Mouse (Mus musculus): ENCODE results near the gene Knl1.
"Not testable (repeated sequence)": the region's sequence is repeated elsewhere in the genome, so short reads cannot be mapped to it uniquely, and the experiment has no call there.

The Knl1 gene

DNA sequence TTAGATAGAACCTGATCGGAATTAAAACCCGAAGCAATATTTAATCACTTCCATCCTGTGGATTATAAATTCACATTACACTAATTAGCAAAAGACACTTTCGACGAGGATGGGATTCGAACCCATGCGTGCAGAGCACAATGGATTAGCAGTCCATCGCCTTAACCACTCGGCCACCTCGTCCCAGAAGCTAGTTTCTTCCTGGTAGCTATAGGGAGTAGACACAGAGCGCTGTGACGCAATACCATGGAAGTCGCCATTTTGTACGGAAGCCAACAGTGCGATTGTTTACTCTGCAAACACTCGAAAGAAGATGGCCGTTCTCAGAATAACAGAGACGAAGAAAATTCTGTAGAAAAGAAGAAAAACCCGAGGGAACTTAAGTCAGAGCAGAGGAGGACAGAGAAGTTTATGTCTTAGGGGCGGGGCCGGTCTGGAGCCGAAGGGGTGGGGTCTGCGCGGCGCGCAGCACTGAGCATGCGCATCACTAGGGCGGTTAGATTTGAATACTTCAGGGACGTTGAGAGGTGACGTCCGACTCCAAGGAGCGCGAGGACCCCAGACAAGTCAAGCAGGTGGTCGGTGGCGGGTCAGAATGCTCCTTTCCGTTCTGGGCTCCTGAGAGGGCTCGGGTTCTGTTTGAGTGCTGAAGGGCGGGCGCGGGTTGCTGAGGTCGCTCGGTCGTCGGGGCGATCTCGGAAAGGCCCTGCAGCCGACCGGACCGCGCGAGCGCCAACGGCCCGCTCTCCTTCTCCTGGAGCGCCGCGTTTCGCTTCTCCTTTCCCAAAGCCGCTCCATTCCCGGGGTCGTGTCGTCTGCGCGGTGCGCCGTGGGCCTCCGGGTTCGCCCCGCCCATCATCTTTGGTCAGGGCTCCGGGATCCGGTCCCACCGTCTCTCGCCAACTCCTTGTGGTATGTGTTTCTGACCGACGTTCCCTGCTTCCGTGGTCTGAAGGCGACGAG is at the start of gene Knl1:
Knl1 (plus strand) TSS at position 471 of the 963 bp plus-strand sequence.
- peak; percentile 87 to 95 for DNase-seq

DNA sequence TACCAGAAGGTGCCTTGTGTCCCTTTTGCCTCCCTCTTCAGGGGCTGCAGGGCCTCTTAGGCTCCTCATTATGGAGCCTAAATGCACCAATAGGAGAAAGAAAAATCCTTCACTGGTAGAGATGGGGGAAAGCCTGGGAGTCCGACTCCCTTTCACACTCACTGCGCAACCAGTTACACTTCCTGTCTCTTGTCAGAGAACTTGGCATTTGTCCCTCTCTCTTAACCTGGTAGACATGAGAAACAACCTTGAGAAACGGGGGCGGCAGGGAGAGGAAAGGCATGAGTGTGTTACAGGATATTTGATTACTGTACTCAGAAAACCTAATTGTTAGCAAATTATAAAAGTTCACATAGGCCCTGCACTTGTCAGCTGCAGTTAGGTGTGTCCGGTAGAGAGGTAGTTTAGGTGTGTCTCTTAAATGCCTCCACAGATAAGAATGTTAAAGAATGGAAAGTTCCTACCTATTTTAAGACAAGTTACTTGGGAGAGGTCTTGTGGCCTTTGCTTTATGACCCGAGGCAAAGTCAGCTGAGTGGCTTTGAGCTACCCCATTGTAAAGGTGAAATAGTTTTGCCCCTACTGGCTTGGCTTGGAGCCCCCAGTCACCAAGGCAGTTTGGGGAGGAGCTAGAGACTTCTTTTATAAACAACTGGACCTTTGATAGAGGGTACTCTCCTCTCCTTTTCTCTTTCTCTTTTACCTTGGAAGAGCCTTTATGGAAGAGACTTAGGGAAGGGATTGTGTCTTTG is 48.6 kb upstream of the Knl1 start:
- DNase-seq, result no peak

DNA sequence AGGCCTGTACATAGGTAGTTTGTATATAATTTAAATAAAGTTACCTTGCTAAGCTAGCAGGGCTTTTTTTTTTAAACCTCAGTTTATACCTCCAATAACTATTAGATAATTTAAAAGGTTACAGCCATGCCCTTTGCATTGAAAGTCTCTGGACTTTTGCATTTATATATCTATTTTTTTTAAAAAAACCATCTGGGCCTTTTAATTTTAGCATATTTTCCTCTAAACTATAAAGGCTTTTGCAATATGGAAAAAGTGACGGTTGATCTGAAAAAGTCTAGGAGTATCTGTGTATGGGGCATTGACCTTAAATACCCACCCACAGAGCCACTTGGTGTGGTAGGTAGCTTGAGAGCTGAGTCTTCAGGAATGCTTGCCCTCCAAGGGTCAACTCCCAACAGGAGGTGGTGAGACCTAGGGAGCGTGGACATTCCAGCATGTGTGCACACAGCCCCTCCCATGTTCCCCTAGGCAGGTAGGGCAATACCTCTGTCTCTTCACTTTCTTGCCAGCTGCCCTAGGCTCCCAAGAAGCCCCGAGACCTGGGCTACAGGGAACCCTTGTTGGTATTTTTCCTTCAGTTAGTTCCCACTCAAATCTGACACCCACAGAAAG is 47.8 kb upstream of the Knl1 start:
- no peak for DNase-seq

DNA sequence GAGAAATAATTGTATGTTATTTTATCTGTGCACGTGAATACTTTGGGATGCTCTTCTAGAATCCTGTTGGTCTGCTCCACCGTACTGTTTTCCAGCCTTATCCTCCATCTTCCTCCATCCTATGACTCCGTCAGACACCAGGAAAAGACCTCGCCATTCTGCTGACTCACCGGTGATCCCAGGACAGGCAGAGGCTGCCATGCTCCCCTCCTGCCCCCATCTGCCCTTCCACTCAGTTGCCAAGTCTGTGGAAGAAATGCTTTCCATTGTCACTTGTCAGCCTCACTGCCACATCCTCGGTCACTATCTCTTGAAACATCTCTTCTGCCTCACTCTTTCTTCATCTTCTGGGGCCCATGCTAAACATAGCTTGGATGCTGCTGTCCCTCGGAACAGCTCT is 40.0 kb upstream of the Knl1 start:
- DNase-seq, result peak; percentile 45 to 58

DNA sequence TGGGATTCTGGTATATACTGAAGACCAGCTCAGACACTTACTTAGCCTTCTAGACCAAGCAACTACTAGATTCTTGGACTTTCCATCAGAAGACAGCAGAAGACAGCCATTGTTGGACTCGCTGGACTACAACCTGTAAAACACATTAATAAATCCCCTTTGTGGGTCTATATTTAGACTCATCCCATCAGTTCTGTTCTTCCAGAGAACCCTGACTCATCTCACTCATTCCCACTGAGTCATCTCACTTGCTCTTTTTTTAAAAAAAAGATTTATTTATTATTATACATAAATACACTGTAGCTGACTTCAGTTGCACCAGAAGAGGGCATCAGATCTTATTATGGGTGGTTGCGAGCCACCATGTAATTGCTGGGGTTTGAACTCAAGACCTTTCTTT is 37.5 kb upstream of the Knl1 start:
- DNase-seq, result no peak

DNA sequence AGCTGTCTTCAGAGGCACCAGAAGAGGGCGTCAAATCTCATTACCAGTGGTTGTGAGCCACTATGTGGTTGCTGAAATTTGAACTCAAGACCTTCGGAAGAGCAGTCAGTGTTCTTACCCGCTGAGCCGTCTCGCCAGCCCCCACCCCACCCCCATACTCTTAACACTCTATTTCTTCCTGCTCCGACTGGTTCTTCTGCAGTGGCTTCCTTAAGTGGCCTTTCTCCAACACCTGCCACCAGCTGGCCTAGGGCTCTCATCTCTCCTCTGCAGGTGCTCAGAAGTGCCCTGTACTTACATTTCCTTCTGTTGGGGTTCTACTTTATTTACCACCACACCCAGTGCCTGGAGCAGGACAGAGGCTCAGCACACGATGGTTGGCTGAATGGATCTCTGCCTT is 31.9 kb upstream of the Knl1 start:
- peak in 1 of 2 experiments; percentile 20 for DNase-seq

DNA sequence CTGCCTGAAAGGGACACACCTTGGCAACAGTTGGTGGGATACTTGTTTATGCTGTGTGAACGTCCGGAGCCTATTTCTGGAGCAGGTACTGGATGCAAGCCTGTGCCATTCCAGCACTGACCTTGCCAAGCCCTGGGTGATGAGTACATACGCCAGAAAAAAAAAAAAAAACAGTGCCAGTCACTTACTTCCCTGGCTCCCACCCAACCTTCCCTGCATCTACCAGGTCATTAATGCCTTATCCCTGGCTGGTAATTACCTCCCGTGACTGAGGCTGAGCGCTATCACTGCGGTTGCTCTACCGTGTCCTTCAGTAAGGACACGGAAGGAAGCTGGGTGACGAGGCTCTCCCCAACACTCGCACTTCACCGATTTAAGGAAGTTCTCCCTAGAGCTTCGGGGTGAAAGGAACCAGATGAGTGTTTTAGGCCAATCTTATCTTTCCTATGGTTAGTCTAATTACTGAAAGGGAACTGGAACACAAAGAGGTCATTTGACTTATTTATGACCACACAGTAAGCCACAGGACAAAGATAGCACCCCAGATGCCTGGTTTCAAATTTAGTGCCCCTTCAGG is 31.2 kb upstream of the Knl1 start:
- peak; percentile 74 to 75 for DNase-seq

DNA sequence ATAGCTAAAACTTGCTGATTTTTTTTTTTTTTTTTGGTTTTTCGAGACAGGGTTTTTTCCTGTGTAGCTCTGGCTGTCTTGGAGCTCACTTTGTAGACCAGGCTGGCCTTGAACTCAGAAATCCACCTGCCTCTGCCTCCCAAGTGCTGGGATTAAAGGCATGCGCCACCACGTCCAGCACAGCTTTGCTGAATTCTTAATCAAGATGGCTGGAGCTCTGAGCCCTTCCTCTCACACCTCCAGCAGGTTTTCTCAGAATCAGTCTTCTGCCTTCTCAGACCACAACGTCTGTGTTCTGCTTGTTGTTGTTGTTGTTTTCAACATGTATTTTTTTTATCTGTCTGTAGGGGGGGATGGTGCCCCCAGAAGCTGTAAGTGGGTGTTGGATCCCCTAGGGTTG is 30.6 kb upstream of the Knl1 start:
- DNase-seq, result not testable (repeated sequence)

DNA sequence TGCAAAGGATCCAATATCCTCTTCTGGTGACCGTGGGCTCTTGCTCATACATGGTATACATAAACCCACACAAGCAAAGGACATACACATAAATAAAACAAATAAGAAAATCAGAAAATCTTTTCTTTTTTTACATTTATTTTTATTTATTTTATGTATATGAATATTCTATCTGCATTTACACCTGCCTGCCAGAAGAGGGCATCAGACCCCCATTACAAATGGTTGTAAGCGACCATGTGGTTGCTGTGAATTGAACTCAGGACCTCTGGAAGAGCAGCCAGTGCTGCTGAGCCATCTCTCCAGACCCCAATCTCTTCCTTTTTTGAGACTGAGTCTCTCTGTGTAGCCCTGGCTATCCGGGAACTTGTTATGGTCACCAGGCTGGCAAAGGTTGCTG is 29.3 kb upstream of the Knl1 start:
- DNase-seq, result no peak

DNA sequence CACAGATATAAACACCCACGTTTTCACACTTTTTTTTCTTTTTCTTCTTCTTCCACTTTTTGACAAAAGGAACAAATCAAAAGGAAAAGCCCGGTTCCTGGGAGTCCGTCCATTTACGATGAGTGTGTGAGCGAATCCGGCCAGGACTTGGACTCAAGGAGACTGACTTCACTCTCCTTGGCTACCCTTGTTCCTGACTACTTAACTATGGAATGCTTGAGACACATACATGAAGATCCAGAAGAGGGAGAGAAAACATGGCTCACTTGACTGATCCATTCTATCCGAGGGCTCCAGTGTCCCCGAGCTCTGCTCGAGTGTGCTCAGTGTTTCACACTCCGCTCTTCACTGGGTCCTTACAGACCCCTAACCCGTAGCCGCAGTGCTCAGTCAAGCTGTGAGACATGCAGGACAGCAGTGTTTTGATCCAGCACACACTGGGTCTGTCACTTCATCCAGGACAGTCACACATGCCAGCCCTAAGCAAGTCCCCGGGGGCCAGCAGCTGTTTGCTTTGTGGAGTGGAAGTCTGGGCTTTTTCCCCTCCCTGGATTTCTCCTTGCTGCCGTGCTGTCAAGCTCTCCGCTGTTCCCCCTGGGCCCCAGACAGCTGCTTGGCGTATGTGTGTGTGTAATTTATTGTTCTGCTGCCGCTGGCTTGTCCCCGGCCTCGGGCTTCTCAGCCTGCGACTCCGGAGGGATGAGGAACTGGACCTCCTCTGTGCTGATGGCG is 28.4 kb upstream of the Knl1 start:
- DNase-seq, result no peak

DNA sequence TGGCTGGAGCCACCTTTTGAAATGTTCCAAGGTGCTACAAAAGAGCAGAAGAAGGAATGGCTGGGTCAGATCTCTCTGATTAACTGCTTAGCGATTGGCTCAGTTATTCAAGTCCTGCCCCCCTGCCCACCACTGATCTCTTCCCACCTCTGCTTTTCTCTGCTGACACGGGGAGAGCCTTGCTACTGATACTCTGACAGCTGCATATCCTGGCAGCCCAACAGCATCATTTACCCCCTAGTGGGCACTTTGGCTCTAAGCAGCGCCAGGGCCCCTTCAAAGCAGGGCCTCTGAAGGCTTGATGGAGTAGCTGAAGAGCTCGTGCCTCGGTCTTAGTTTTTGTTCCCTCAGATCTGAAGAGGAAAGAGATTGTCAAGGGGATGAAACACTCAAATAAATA is 27.8 kb upstream of the Knl1 start:
- no peak for DNase-seq

DNA sequence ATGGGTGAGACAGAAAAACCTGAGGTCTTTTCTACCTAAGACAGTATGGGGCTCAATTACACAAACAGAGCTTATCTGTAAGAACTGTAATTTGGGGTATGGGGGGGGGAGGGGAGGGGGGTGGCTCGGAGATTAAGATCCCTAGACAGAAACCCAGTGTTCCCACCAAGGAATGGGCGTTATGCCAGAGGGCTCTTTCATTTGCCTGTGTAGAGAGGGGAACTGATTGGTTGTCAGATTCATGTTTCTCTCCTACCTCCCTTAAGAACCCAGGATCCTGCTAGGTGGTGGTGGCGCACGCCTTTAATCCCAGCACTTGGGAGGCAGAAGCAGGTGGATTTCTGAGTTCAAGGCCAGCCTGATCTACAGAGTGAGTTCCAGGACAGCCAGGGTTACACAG is 27.4 kb upstream of the Knl1 start:
- no peak for DNase-seq

DNA sequence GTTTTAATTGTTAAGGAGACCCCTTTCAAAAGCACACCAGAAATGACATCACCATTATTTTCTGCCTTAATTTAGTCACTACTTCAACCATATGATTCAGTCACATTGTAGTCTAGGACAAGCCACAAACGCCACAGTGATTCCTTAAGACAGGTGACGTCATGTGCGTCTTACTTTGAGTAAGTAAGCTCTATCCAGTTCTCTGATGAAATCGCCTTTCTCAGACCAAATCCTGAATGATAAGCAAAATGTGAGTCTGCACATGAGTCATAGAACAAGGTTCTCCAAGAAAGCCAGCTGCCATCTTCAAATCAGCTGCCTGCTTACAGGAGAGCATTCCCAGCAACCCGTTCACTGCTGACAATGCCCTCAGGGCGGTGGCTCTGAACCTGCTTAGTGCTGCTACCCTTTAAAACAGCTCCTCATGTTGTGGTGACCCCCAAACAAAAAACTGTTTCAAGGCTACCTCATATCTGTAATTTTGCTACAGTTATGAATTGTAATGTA is 23.7 kb upstream of the Knl1 start:
- no peak for DNase-seq

DNA sequence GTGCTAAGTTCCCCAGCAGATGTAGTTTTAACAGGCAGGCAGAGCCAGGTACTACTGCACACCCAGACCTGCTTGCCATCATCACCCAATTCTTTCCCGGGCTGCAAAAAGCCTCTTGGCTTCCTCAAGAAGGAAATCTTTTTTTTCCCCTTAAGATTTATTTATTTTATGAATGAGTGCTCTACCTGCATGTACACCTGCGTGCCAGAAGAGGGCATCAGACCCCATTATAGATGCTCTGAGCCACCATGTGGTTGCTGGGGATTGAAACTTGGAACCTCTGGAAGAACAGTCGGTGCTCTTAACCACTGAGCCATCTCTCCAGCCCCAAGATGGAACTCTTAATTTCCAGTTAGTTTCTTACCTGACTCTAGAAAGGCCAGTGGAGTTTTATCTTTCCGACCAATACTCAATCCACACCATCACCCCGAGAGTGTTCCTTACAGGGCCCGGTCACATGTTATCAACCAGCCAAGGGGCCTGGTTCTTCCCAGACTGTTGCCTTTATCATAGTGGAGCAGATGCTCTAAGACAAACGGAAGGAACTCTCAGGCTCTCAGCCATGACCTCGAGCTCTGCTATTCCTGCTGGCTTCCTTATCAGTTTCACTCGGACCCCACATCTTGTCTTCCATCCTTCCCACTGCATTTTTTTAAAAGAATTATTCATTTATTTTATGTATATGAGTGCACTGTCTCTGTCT is 22.2 kb upstream of the Knl1 start:
- no peak for DNase-seq

DNA sequence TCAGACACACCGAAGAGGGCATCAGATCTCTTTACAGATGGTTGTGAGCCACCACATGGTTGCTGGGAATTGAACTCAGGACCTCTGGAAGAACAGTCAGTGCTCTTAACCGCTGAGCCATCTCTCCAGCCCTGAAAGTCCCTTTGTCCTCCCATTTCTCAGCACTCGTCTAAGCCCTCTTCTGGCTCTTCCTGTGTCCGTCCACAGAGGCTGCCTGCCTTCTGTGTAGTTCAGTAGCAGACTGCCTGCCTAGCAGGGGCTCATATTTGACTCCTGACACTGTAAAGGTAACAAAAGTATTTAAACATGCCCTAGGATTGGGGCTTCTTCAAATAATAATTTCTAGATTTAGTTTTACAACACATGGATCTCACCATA is 21.7 kb upstream of the Knl1 start:
- no peak for DNase-seq

DNA sequence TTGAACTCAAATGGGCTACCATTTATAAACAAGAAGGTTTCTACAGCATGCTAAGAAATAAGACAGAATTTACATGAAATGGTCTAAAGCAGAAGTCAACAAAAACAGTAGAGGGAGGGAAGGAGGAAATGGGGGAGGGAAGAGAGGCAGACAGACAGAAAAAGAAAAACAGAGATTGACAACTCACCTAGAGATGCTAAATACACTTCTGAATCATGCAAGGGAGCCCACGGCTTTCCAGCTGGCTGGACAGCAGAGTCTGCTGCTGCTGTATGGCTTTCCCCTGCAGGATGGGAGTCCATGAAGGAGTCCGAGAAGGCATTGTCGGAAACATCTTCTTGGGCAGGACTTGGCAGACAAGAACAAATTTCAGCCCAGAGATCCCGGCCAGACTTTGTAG is 20.0 kb upstream of the Knl1 start:
- no peak for DNase-seq

DNA sequence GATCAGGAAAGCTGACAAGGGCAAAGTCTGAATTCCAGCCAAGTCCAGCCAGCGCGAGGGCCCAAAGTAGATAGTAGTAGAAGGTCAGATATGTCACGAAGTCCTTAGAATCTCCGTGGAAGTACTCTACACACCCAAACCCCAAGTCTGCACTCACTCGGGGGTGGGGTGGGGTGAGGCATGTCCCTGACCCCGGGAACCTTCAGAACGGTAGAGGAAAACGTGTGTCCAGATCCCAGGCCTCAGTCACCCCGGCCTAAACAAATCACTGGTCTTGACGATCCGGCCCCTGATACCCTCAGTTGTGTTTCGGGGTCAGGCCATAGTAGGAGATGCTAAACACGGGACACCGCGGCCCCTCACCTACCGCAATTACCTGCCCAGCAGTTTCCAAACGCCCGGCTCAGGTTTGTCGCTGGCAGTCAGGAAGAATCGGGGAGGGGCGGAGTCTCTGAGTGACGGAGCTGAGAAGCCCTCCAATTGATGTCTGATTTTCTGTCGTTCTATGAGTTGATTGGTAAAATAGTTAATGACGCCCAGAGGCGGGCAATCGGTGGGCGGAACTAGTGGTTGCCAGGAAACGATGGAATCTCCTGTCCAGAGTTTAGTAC is 17.9 kb upstream of the Knl1 start, which contains the start of gene Ccdc32:
Ccdc32 (minus strand) TSS at position 453 of the 611 bp plus-strand sequence.
- peak; percentile 93 to 98 for DNase-seq

DNA sequence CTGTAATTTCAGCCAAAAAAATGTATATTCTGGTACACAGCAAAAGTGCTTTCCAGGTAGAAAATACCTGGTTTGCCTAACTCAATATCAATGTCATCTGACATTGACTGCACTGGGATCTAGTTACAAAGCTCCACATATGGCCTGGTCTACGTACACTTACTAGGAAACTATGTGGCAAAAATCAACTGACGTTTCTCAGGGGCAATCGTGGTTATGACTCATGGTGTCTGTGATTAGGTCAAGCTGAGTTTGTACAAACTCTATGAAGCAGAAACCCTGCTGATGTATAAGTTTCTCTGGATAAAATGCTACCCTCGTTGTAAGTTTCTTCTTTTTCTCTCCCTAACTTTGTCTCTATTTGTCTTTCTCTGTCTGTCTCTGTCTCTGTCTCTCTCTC is 14.7 kb upstream of the Knl1 start:
- no peak for DNase-seq

DNA sequence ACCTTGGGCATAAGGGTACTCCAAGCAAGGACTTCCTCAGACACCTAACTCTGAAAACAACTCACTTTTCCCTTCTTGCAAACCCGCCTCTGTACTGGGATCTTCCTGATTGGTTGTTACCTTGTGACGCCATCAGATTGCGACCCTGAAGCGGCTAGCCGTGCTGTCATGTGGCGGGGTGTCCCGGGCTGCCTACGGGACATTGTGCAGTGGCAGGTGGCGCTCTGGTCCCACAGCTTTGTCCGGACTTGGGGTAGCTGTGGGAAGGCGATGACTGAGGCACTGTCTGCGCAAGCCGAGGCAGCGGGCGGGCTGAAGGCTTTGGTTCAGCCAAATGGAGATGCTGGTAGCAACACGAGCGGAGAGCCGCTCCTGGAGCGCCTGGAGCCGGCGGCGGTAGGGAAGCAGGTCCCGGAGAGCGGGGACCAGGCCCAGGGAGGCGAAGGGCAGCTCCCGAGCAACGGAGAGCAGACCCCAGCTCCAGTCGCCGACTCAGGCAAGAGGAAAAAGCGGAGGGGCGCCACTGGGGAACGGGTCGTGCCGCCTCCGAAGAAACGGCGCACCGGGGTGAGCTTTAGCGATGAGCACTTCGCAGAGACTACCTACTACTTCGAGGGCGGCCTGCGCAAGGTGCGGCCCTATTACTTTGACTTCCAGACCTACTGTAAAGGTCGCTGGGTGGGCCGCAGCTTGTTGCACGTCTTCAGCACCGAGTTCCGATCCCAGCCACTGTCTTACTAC is 12.1 kb upstream of the Knl1 start, which contains the start of gene Rpusd2:
Rpusd2 (plus strand) TSS at position 135 of the 741 bp plus-strand sequence.
- DNase-seq, result peak; percentile 93 to 95

DNA sequence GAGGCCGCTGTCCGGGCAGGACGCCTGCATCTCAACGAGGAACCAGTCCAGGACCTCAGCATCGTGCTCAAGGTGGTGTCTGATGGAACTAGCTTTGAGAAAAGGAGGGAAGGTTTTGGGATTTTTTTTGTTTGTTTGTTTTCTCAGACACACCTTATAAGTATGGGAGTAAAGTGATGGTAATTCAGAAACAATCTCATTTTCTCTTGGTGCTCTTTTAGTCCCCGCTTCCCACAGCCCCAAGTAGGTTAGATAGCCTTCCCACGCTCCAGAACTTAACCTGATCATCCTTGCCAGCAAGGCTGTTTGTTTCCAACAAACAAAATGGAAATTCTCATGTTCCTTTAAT is 11.5 kb upstream of the Knl1 start:
- no peak for DNase-seq
